13 mouse cellular contexts compared by ENCODE assay signal in the genomic region with DNA sequence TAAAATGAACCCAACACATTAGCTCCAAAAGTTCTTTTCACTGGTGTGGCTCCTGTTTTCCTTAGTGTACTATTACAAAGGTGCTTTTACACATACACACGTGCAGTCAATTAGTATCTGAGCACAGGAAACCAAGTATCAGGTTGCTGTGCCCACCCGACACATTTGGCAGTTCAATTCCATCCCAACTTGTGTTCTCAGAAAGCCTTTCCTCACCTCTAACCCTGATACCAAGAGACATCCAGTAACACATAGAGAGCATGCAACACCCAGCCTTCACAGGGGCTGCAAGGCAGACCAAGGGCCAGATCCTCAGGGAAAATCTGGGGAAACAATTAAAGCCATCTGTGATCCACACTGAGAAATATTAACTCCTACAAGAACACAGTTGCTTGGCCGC. TPM values are rescaled to one million over a fixed set of nuclear protein-coding genes. Genes with fewer than 3 reads are reported as not detected.
DNase-seq lines count a peak whose midpoint lies in the region; ATAC-seq lines count a peak whose summit lies in the region.
"Had no signal": no experiment of that assay in that cellular context is flagged by ENCODE, and none has a peak within 500 bp of the region (broad histone marks: within the 10 kb centered on the region; RNA-seq: fewer than 3 reads in every experiment).

No protein-coding gene starts in this region.

- H3K27ac ChIP-seq in midbrain, embryonic 10.5 days (replicated peaks) = no peak overlapping the region
- no peak overlapping the region for H3K27ac ChIP-seq in midbrain, embryonic 11.5 days (ENCODE audit: low read depth, low read length)
- peak overlapping the region; percentile 57; the same call in 1 of the 2 replicates for H3K27ac ChIP-seq in embryonic facial prominence, embryonic 10.5 days (replicated peaks)
- no peak overlapping the region for H3K27ac ChIP-seq in intestine, embryonic 15.5 days
- H3K27ac ChIP-seq: forebrain, embryonic 15.5 days; kidney, postnatal 0 days; liver, embryonic 13.5 days; midbrain, embryonic 15.5 days had no signal

- no peaks in the 10 kb centered on the region for H3K9me3 ChIP-seq in midbrain, embryonic 10.5 days (replicated peaks)
- no peaks in the 10 kb centered on the region for H3K9me3 ChIP-seq in midbrain, embryonic 11.5 days (ENCODE audit: control insufficient read depth, low read length)
- H3K9me3 ChIP-seq in embryonic facial prominence, embryonic 10.5 days = no peaks in the 10 kb centered on the region
- H3K9me3 ChIP-seq in intestine, embryonic 15.5 days = no peaks in the 10 kb centered on the region
- H3K9me3 ChIP-seq: forebrain, embryonic 15.5 days; liver, embryonic 13.5 days; midbrain, embryonic 15.5 days had no signal

- no peak overlapping the region for H3K4me3 ChIP-seq in midbrain, embryonic 10.5 days
- no peak overlapping the region for H3K4me3 ChIP-seq in midbrain, embryonic 11.5 days (ENCODE audit: low read depth, low read length)
- no peak overlapping the region; the same call in 1 of the 2 replicates for H3K4me3 ChIP-seq in embryonic facial prominence, embryonic 10.5 days
- no peak overlapping the region for H3K4me3 ChIP-seq in intestine, embryonic 15.5 days (replicated peaks)
- H3K4me3 ChIP-seq: forebrain, embryonic 15.5 days; liver, embryonic 13.5 days; midbrain, embryonic 15.5 days had no signal

- no peak for ATAC-seq in midbrain, embryonic 11.5 days (ENCODE audit: low FRiP score)
- ATAC-seq in intestine, embryonic 15.5 days = no peak
- ATAC-seq in inflammation-experienced regulatory T-cells, adult 6 months = no peak
- ATAC-seq: forebrain, embryonic 15.5 days; midbrain, embryonic 15.5 days had no signal

- H3K4me2 ChIP-seq in midbrain, embryonic 11.5 days = no peak overlapping the region
- H3K4me2 ChIP-seq in intestine, embryonic 15.5 days (replicated peaks) = no peak overlapping the region
- H3K4me2 ChIP-seq: forebrain, embryonic 15.5 days; heart, embryonic 11.5 days; liver, embryonic 13.5 days; midbrain, embryonic 15.5 days had no signal

- 67% methylated on average over 3 of the region's 3 CpGs for WGBS in midbrain, embryonic 10.5 days
- WGBS in midbrain, embryonic 11.5 days = 72% methylated on average over 3 of the region's 3 CpGs
- WGBS in embryonic facial prominence, embryonic 10.5 days = 25% methylated on average over 3 of the region's 3 CpGs
- 81% methylated on average over 3 of the region's 3 CpGs for WGBS in intestine, embryonic 15.5 days

- no peak overlapping the region for H3K9ac ChIP-seq in midbrain, embryonic 11.5 days (ENCODE audit: low read length)
- no peak overlapping the region for H3K9ac ChIP-seq in intestine, embryonic 15.5 days
- H3K9ac ChIP-seq: forebrain, embryonic 15.5 days; liver, embryonic 13.5 days; midbrain, embryonic 15.5 days had no signal

- no peaks in the 10 kb centered on the region for H3K27me3 ChIP-seq in midbrain, embryonic 10.5 days (ENCODE audit: low read depth, poor library complexity, severe bottlenecking)
- H3K27me3 ChIP-seq in midbrain, embryonic 11.5 days (ENCODE audit: control insufficient read depth, insufficient read depth, low read length) = no peaks in the 10 kb centered on the region
- no peaks in the 10 kb centered on the region for H3K27me3 ChIP-seq in embryonic facial prominence, embryonic 10.5 days (replicated peaks; ENCODE audit: low read depth, poor library complexity, severe bottlenecking)
- H3K27me3 ChIP-seq in intestine, embryonic 15.5 days (replicated peaks) = no peaks in the 10 kb centered on the region
- H3K27me3 ChIP-seq: forebrain, embryonic 15.5 days; midbrain, embryonic 15.5 days had no signal

- DNase-seq in midbrain, embryonic 10.5 days (ENCODE audit: low spot score) = peak; percentile 26
- no peak for DNase-seq in midbrain, embryonic 11.5 days (ENCODE audit: low spot score, missing footprints)
- peak; percentile 77 for DNase-seq in embryonic facial prominence, embryonic 10.5 days (ENCODE audit: low spot score)
- DNase-seq in hindlimb bud, embryonic 11.5 days (ENCODE audit: extremely low spot score, low read depth, low spot score) = peak; percentile 89
- DNase-seq in thymus, postnatal 4 days = no peak
- DNase-seq: cerebellum, postnatal 10 days; liver, embryonic 13.5 days had no signal

- H3K36me3 ChIP-seq in midbrain, embryonic 10.5 days = peaks cover 26% of the 10 kb centered on the region
- H3K36me3 ChIP-seq in midbrain, embryonic 11.5 days (ENCODE audit: control insufficient read depth, insufficient read depth, low read length) = no peaks in the 10 kb centered on the region
- H3K36me3 ChIP-seq in embryonic facial prominence, embryonic 10.5 days (replicated peaks) = peaks cover 11% of the 10 kb centered on the region; the same call in 1 of the 2 replicates
- H3K36me3 ChIP-seq in intestine, embryonic 15.5 days = no peaks in the 10 kb centered on the region
- H3K36me3 ChIP-seq: forebrain, embryonic 15.5 days; liver, embryonic 13.5 days; midbrain, embryonic 15.5 days had no signal

- H3K4me1 ChIP-seq in midbrain, embryonic 10.5 days = peaks cover 33% of the 10 kb centered on the region
- H3K4me1 ChIP-seq in midbrain, embryonic 11.5 days (ENCODE audit: control insufficient read depth, insufficient read depth, low read length) = peaks cover 4% of the 10 kb centered on the region
- H3K4me1 ChIP-seq in embryonic facial prominence, embryonic 10.5 days = peaks cover 88% of the 10 kb centered on the region
- H3K4me1 ChIP-seq in intestine, embryonic 15.5 days (replicated peaks) = peaks cover 5% of the 10 kb centered on the region; the same call in 1 of the 2 replicates

RNA-seq across cellular contexts. Expression of gene Rbfox2, which starts 8.2 kb away (rescaled TPM):
- polyA plus RNA-seq in midbrain, embryonic 10.5 days (2016; fragmentation: Nextera tagmentation; extraction: Ambion mirVana) = 35.7 and 59.4 TPM in 2 replicates
- 73.2 and 79.9 TPM in 2 replicates for polyA plus RNA-seq in midbrain, embryonic 11.5 days (2014; fragmentation: Nextera tagmentation; extraction: Ambion mirVana)
- 60.7 and 61.9 TPM in 2 replicates for polyA plus RNA-seq in embryonic facial prominence, embryonic 10.5 days (2016; fragmentation: Nextera tagmentation; extraction: Ambion mirVana)
- 42.6 and 44.8 TPM in 2 replicates for polyA plus RNA-seq in intestine, embryonic 15.5 days (2015; fragmentation: Nextera tagmentation; extraction: Ambion mirVana)
- polyA plus RNA-seq in inflammation-experienced regulatory T-cells, adult 6 months (2017; shearing (Covaris generic)) = not detected

Comparison
In these comparisons a context has a peak if more than half of its experiments do, and no peak if none do; other contexts are left out.
1. DNase-seq: peak in midbrain, embryonic 10.5 days (single experiment), embryonic facial prominence, embryonic 10.5 days (single experiment) and hindlimb bud, embryonic 11.5 days (single experiment); none in midbrain, embryonic 11.5 days (single experiment) and thymus, postnatal 4 days (single experiment).
2. RNA of gene Rbfox2, which starts 8.2 kb away (polyA plus RNA-seq): 73.2 to 79.9 TPM in midbrain, embryonic 11.5 days, 60.7 to 61.9 TPM in embryonic facial prominence, embryonic 10.5 days, 42.6 to 44.8 TPM in intestine, embryonic 15.5 days and 35.7 to 59.4 TPM in midbrain, embryonic 10.5 days; not detected in inflammation-experienced regulatory T-cells, adult 6 months; every median in the first group is over 10 times any median in the second.